8 mouse cellular contexts compared by ENCODE assay signal in genomic region chr5:137574470-137574901, GRCm38 (mm10). TPM values are rescaled to one million over a fixed set of nuclear protein-coding genes. Genes with fewer than 3 reads are reported as not detected.
DNase-seq lines count a peak whose midpoint lies in the region; ATAC-seq and TF ChIP-seq lines count a peak whose summit lies in the region.

No protein-coding gene starts in this region.

- H3K36me3 ChIP-seq in hindbrain, postnatal 0 days (ENCODE audit: insufficient read depth, low read length), result no peaks in the 10 kb centered on the region
- no peaks in the 10 kb centered on the region for H3K36me3 ChIP-seq in midbrain, embryonic 10.5 days
- H3K36me3 ChIP-seq in stomach, embryonic 16.5 days (ENCODE audit: control insufficient read depth, insufficient read depth, low read length), result no peaks in the 10 kb centered on the region

- no peaks in the 10 kb centered on the region for H3K4me1 ChIP-seq in hindbrain, postnatal 0 days (ENCODE audit: insufficient read depth, low read length)
- H3K4me1 ChIP-seq in midbrain, embryonic 10.5 days, result peaks cover 18% of the 10 kb centered on the region
- peaks cover 4% of the 10 kb centered on the region; the same call in 1 of the 2 replicates for H3K4me1 ChIP-seq in stomach, embryonic 16.5 days (ENCODE audit: control insufficient read depth, insufficient read depth, low read length)

- WGBS in hindbrain, postnatal 0 days, result 7% methylated on average over 27 of the region's 27 CpGs
- WGBS in midbrain, embryonic 10.5 days, result 7% methylated on average over 27 of the region's 27 CpGs
- 9% methylated on average over 27 of the region's 27 CpGs for WGBS in stomach, embryonic 16.5 days

- no peaks in the 10 kb centered on the region for H3K9me3 ChIP-seq in hindbrain, postnatal 0 days (ENCODE audit: low read length)
- no peaks in the 10 kb centered on the region for H3K9me3 ChIP-seq in midbrain, embryonic 10.5 days (replicated peaks)
- no peaks in the 10 kb centered on the region for H3K9me3 ChIP-seq in stomach, embryonic 16.5 days (replicated peaks; ENCODE audit: control insufficient read depth, low read length)

- ATAC-seq in frontal cortex, adult (ENCODE audit: low TSS enrichment), result peak; percentile 90
- ATAC-seq in hindbrain, postnatal 0 days, result peak; percentile 65
- ATAC-seq in stomach, embryonic 16.5 days (ENCODE audit: insufficient read depth, low FRiP score), result no peak
- no peak for ATAC-seq in megakaryocyte-erythroid progenitor cell, adult 5-6 weeks (replicated peaks; ENCODE audit: low FRiP score, low TSS enrichment, poor library complexity, severe bottlenecking)

- no peak overlapping the region for H3K9ac ChIP-seq in hindbrain, postnatal 0 days (replicated peaks; ENCODE audit: low read length)
- H3K9ac ChIP-seq in stomach, embryonic 16.5 days (ENCODE audit: low read length), result peak overlapping the region; percentile 43

- H3K27ac ChIP-seq in hindbrain, postnatal 0 days, result peak overlapping the region; percentile 32; the same call in 1 of the 2 replicates
- H3K27ac ChIP-seq in midbrain, embryonic 10.5 days (replicated peaks), result peak overlapping the region; percentile 60; the same call in 1 of the 2 replicates
- H3K27ac ChIP-seq in stomach, embryonic 16.5 days (ENCODE audit: low read length), result no peak overlapping the region

- TF ChIP-seq CTCF in hindbrain, postnatal 0 days (IDR thresholded peaks at IDR 0.05; ENCODE audit: low read depth), result peak; percentile 54

- intact Hi-C loops in left cerebral cortex, postnatal 4 days (cut with DNase I), result no loop called here

- peak overlapping the region; percentile 54 for H3K4me2 ChIP-seq in hindbrain, postnatal 0 days (ENCODE audit: low read depth, low read length)
- H3K4me2 ChIP-seq in stomach, embryonic 16.5 days (ENCODE audit: low read depth, low read length), result peak overlapping the region; percentile 50

- H3K27me3 ChIP-seq in hindbrain, postnatal 0 days (ENCODE audit: insufficient read depth, low read length), result no peaks in the 10 kb centered on the region
- H3K27me3 ChIP-seq in midbrain, embryonic 10.5 days (ENCODE audit: low read depth, poor library complexity, severe bottlenecking), result peaks cover 26% of the 10 kb centered on the region
- H3K27me3 ChIP-seq in stomach, embryonic 16.5 days (ENCODE audit: control insufficient read depth, insufficient read depth, low read length), result no peaks in the 10 kb centered on the region

- DNase-seq in MN1 (ENCODE audit: low spot score), result peak; percentile 88
- DNase-seq in cerebellum, adult 18-20 months, result peak; percentile 81 to 84
- peak; percentile 61 for DNase-seq in hindbrain, postnatal 0 days (ENCODE audit: low spot score)
- DNase-seq in left cerebral cortex, postnatal 4 days, result peak; percentile 55
- DNase-seq in midbrain, embryonic 10.5 days (ENCODE audit: low spot score), result peak; percentile 51

- H3K4me3 ChIP-seq in hindbrain, postnatal 0 days (ENCODE audit: low read length), result peak overlapping the region; percentile 25
- peak overlapping the region; percentile 49 for H3K4me3 ChIP-seq in midbrain, embryonic 10.5 days
- peak overlapping the region; percentile 23 for H3K4me3 ChIP-seq in stomach, embryonic 16.5 days (replicated peaks; ENCODE audit: low read length)

RNA-seq across cellular contexts. Expression of gene Tfr2, which starts 4.8 kb away (rescaled TPM):
- 11.1 and 24.2 TPM in 2 replicates for total RNA-seq in hindbrain, postnatal 0 days (2014; rRNA removed)
- 13.5 and 13.7 TPM in 2 replicates for polyA plus RNA-seq in hindbrain, postnatal 0 days (2015; fragmentation: Nextera tagmentation; extraction: Ambion mirVana)
- 10 to 100 TPM; 28.3 to 28.8 TPM for total RNA-seq in left cerebral cortex, postnatal 4 days (2021)
- polyA plus RNA-seq in midbrain, embryonic 10.5 days (2016; fragmentation: Nextera tagmentation; extraction: Ambion mirVana), result 1.9 and 2.2 TPM in 2 replicates
- polyA plus RNA-seq in stomach, embryonic 16.5 days (2015; fragmentation: Nextera tagmentation; extraction: Ambion mirVana), result 2.7 and 3.4 TPM in 2 replicates
- 166 and 215 TPM in 2 replicates for total RNA-seq in megakaryocyte-erythroid progenitor cell, adult 5-6 weeks (2014; fragmentation: Nextera tagmentation)
- total RNA-seq in megakaryocyte-erythroid progenitor cell, adult 5-6 weeks (2017), result 94.7 and 144 TPM in 2 replicates

RNA-seq across cellular contexts. Expression of gene Actl6b, which starts 21.2 kb away (rescaled TPM):
- total RNA-seq in hindbrain, postnatal 0 days (2014; rRNA removed), result 192 and 253 TPM in 2 replicates
- polyA plus RNA-seq in hindbrain, postnatal 0 days (2015; fragmentation: Nextera tagmentation; extraction: Ambion mirVana), result 204 and 207 TPM in 2 replicates
- 100 to 1,000 TPM; 151 to 176 TPM for total RNA-seq in left cerebral cortex, postnatal 4 days (2021)
- polyA plus RNA-seq in midbrain, embryonic 10.5 days (2016; fragmentation: Nextera tagmentation; extraction: Ambion mirVana), result 9.4 and 27.5 TPM in 2 replicates
- polyA plus RNA-seq in stomach, embryonic 16.5 days (2015; fragmentation: Nextera tagmentation; extraction: Ambion mirVana), result 3.6 TPM in 2 replicates
- not detected in 2 replicates for total RNA-seq in megakaryocyte-erythroid progenitor cell, adult 5-6 weeks (2014; fragmentation: Nextera tagmentation)
- total RNA-seq in megakaryocyte-erythroid progenitor cell, adult 5-6 weeks (2017), result not detected in 2 replicates

RNA-seq across cellular contexts. Expression of gene Mospd3, which starts 26.4 kb away (rescaled TPM):
- total RNA-seq in hindbrain, postnatal 0 days (2014; rRNA removed), result 10.9 and 13.3 TPM in 2 replicates
- 57.3 and 66.7 TPM in 2 replicates for polyA plus RNA-seq in hindbrain, postnatal 0 days (2015; fragmentation: Nextera tagmentation; extraction: Ambion mirVana)
- 10 to 100 TPM; 55.0 to 57.1 TPM for total RNA-seq in left cerebral cortex, postnatal 4 days (2021)
- 14.0 and 19.4 TPM in 2 replicates for polyA plus RNA-seq in midbrain, embryonic 10.5 days (2016; fragmentation: Nextera tagmentation; extraction: Ambion mirVana)
- 23.8 and 24.3 TPM in 2 replicates for polyA plus RNA-seq in stomach, embryonic 16.5 days (2015; fragmentation: Nextera tagmentation; extraction: Ambion mirVana)
- total RNA-seq in megakaryocyte-erythroid progenitor cell, adult 5-6 weeks (2014; fragmentation: Nextera tagmentation), result 258 and 312 TPM in 2 replicates
- total RNA-seq in megakaryocyte-erythroid progenitor cell, adult 5-6 weeks (2017), result 15.8 and 18.8 TPM in 2 replicates

RNA-seq across cellular contexts. Expression of gene Pcolce, which starts 39.1 kb away (rescaled TPM):
- total RNA-seq in hindbrain, postnatal 0 days (2014; rRNA removed), result 22.3 and 26.2 TPM in 2 replicates
- 21.5 and 22.0 TPM in 2 replicates for polyA plus RNA-seq in hindbrain, postnatal 0 days (2015; fragmentation: Nextera tagmentation; extraction: Ambion mirVana)
- 10 to 100 TPM; 12.6 to 15.1 TPM for total RNA-seq in left cerebral cortex, postnatal 4 days (2021)
- 61.4 and 68.2 TPM in 2 replicates for polyA plus RNA-seq in midbrain, embryonic 10.5 days (2016; fragmentation: Nextera tagmentation; extraction: Ambion mirVana)
- 150 and 153 TPM in 2 replicates for polyA plus RNA-seq in stomach, embryonic 16.5 days (2015; fragmentation: Nextera tagmentation; extraction: Ambion mirVana)
- 3.5 TPM in 1 of 2 replicates, not detected in the other for total RNA-seq in megakaryocyte-erythroid progenitor cell, adult 5-6 weeks (2014; fragmentation: Nextera tagmentation)
- 0.34 TPM in 1 of 2 replicates, not detected in the other for total RNA-seq in megakaryocyte-erythroid progenitor cell, adult 5-6 weeks (2017)

RNA-seq across cellular contexts. Expression of gene Gnb2, which starts 41.2 kb away (rescaled TPM):
- total RNA-seq in hindbrain, postnatal 0 days (2014; rRNA removed), result 1,135 and 1,251 TPM in 2 replicates
- 570 and 592 TPM in 2 replicates for polyA plus RNA-seq in hindbrain, postnatal 0 days (2015; fragmentation: Nextera tagmentation; extraction: Ambion mirVana)
- total RNA-seq in left cerebral cortex, postnatal 4 days (2021), result 1,000 to 10,000 TPM; 1,140 to 1,206 TPM
- 400 and 414 TPM in 2 replicates for polyA plus RNA-seq in midbrain, embryonic 10.5 days (2016; fragmentation: Nextera tagmentation; extraction: Ambion mirVana)
- 257 and 284 TPM in 2 replicates for polyA plus RNA-seq in stomach, embryonic 16.5 days (2015; fragmentation: Nextera tagmentation; extraction: Ambion mirVana)
- 367 and 396 TPM in 2 replicates for total RNA-seq in megakaryocyte-erythroid progenitor cell, adult 5-6 weeks (2014; fragmentation: Nextera tagmentation)
- 155 and 173 TPM in 2 replicates for total RNA-seq in megakaryocyte-erythroid progenitor cell, adult 5-6 weeks (2017)

Comparison
In these comparisons a context has a peak if more than half of its experiments do, and no peak if none do; other contexts are left out.
1. ATAC-seq: peak in frontal cortex, adult (single experiment) and hindbrain, postnatal 0 days (single experiment); none in stomach, embryonic 16.5 days (single experiment) and megakaryocyte-erythroid progenitor cell, adult 5-6 weeks (single experiment).
2. RNA of gene Actl6b, which starts 21.2 kb away (total RNA-seq): 192 to 253 TPM in hindbrain, postnatal 0 days and 151 to 176 TPM in left cerebral cortex, postnatal 4 days; not detected in megakaryocyte-erythroid progenitor cell, adult 5-6 weeks; every median in the first group is over 100 times any median in the second.
3. Peak in every context shown above with its lines, with median percentiles within 50 percentile points of each other: DNase-seq and H3K4me3 ChIP-seq.